Mouse (Mus musculus): ENCODE results near the gene Calcrl. TPM values are rescaled to one million over a fixed set of nuclear protein-coding genes. Genes with fewer than 3 reads are reported as not detected.

Calcrl gene
- polyA plus RNA-seq, 1 experiment from 2014 or later, result 16.5 TPM

DNA sequence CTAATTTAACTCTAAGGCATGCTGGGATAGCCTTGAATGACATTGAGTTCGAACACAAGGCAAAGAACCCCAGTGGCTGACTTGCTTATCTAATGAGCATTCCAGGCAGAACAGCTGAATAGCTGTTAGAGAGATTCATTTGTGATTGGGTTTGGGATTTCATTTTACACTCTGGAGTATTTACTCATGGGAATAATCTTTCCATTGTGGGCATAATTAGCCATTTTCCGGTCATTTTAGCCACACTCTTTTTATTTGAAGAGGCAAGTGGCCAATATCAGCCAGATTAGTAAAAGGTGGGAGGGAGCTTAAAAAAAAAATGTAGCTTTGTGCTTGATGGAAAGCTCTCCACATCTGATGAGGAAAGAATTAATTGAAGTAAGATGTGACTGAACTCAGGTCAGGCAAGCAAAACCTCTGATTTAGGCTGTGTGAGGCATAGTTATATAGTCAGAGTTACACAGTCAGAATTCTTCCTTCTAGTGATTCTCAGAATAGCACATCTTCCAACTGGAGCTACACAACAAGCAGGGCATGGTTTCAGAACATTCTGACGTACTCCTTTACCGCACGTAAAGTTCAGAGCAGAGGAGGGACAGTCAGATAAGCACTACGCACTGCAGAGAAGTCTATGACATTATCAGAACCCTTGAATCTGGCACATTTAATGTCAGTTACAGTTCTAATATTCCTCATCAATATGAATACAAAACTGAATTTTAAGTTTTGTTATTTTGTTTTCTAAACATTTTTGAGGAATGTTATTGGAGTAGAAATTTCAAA is 40.1 kb downstream of the Calcrl start:
- Histone ChIP-seq H3K9me3 (ENCODE audit: control insufficient read depth, low read length) (no peaks in the 10 kb centered on the region), H3K4me1 (ENCODE audit: control insufficient read depth, insufficient read depth, low read length) (peaks cover 4% of the 10 kb centered on the region; the same call in 1 of the 2 replicates), H3K4me2 (no peak overlapping the region), H3K36me3 (ENCODE audit: control insufficient read depth, insufficient read depth, low read length) (no peaks in the 10 kb centered on the region), H3K9ac (ENCODE audit: low read length) (no peak overlapping the region), H3K4me3 (ENCODE audit: low read depth, low read length) (no peak overlapping the region), H3K27me3 (ENCODE audit: control insufficient read depth, insufficient read depth, low read length) (no peaks in the 10 kb centered on the region), H3K27ac (ENCODE audit: low read depth, low read length) (no peak overlapping the region)
- no peak for DNase-seq (ENCODE audit: low spot score, missing footprints)
- no peak for ATAC-seq (ENCODE audit: low FRiP score)
- 85% methylated on average over 6 of the region's 6 CpGs for WGBS

- Histone ChIP-seq H3K4me1 (ENCODE audit: control insufficient read depth, insufficient read depth, low read length) (peaks cover 4% of the 10 kb centered on the region; the same call in 1 of the 2 replicates), H3K27ac (ENCODE audit: low read depth, low read length) (no peak overlapping the region), H3K27me3 (ENCODE audit: control insufficient read depth, insufficient read depth, low read length) (no peaks in the 10 kb centered on the region), H3K4me2 (no peak overlapping the region), H3K9ac (ENCODE audit: low read length) (no peak overlapping the region), H3K36me3 (ENCODE audit: control insufficient read depth, insufficient read depth, low read length) (no peaks in the 10 kb centered on the region), H3K9me3 (ENCODE audit: control insufficient read depth, low read length) (no peaks in the 10 kb centered on the region), H3K4me3 (ENCODE audit: low read depth, low read length) (no peak overlapping the region)
- no peak for ATAC-seq (ENCODE audit: low FRiP score)
- WGBS, result 81% methylated on average over 4 of the region's 4 CpGs
- no peak for DNase-seq (ENCODE audit: low spot score, missing footprints)
Observed at GRCm38 (mm10) chr2:84383828-84384227, 41.4 kb downstream of the Calcrl start.

GRCm38 (mm10) chr2:84382556-84382955 is 42.7 kb downstream of the Calcrl start:
- Histone ChIP-seq H3K27me3 (ENCODE audit: control insufficient read depth, insufficient read depth, low read length) (no peaks in the 10 kb centered on the region), H3K36me3 (ENCODE audit: control insufficient read depth, insufficient read depth, low read length) (no peaks in the 10 kb centered on the region), H3K4me2 (no peak overlapping the region), H3K27ac (ENCODE audit: low read depth, low read length) (no peak overlapping the region), H3K9ac (ENCODE audit: low read length) (no peak overlapping the region), H3K9me3 (ENCODE audit: control insufficient read depth, low read length) (no peaks in the 10 kb centered on the region), H3K4me1 (ENCODE audit: control insufficient read depth, insufficient read depth, low read length) (peaks cover 4% of the 10 kb centered on the region; the same call in 1 of the 2 replicates), H3K4me3 (ENCODE audit: low read depth, low read length) (no peak overlapping the region)
- ATAC-seq (ENCODE audit: low FRiP score) (no peak), DNase-seq (ENCODE audit: low spot score, missing footprints) (no peak)

GRCm38 (mm10) chr2:84381997-84382396 is 43.2 kb downstream of the Calcrl start:
- H3K4me2 ChIP-seq, result no peak overlapping the region
- H3K36me3 ChIP-seq (ENCODE audit: control insufficient read depth, insufficient read depth, low read length), result no peaks in the 10 kb centered on the region
- H3K4me1 ChIP-seq (ENCODE audit: control insufficient read depth, insufficient read depth, low read length), result no peaks in the 10 kb centered on the region
- no peak for ATAC-seq (ENCODE audit: low FRiP score)
- H3K9me3 ChIP-seq (ENCODE audit: control insufficient read depth, low read length), result no peaks in the 10 kb centered on the region
- H3K27ac ChIP-seq (ENCODE audit: low read depth, low read length), result no peak overlapping the region
- WGBS, result 88% methylated on average over 5 of the region's 5 CpGs
- no peaks in the 10 kb centered on the region for H3K27me3 ChIP-seq (ENCODE audit: control insufficient read depth, insufficient read depth, low read length)
- no peak overlapping the region for H3K9ac ChIP-seq (ENCODE audit: low read length)
- H3K4me3 ChIP-seq (ENCODE audit: low read depth, low read length), result no peak overlapping the region
- DNase-seq (ENCODE audit: low spot score, missing footprints), result no peak

DNA sequence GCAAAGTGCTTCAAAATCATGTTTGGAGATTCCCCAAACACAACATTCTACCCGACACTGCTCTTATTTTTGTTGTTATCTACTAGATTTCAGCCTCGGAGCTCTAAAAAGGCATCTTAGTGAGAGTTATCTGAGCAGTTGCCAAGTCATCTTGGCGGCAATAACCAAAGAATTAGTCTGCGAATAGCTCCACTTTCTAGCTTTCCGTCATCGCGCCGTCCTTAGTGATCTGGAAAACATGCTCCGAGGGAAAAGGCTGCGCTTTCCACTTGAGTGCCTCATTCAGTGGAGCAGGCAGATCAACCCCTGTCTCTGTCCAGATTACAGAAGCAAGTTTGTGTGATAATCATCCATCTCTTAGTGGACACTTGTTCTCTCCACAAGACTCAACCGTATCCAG is 44.4 kb downstream of the Calcrl start:
- no peak for DNase-seq (ENCODE audit: low spot score, missing footprints)
- H3K27ac ChIP-seq (ENCODE audit: low read depth, low read length), result no peak overlapping the region
- no peak overlapping the region for H3K4me2 ChIP-seq
- no peaks in the 10 kb centered on the region for H3K36me3 ChIP-seq (ENCODE audit: control insufficient read depth, insufficient read depth, low read length)
- WGBS, result 90% methylated on average over 11 of the region's 11 CpGs
- H3K9me3 ChIP-seq (ENCODE audit: control insufficient read depth, low read length), result no peaks in the 10 kb centered on the region
- H3K27me3 ChIP-seq (ENCODE audit: control insufficient read depth, insufficient read depth, low read length), result no peaks in the 10 kb centered on the region
- no peak for ATAC-seq (ENCODE audit: low FRiP score)
- H3K4me3 ChIP-seq (ENCODE audit: low read depth, low read length), result no peak overlapping the region
- H3K9ac ChIP-seq (ENCODE audit: low read length), result no peak overlapping the region
- no peaks in the 10 kb centered on the region for H3K4me1 ChIP-seq (ENCODE audit: control insufficient read depth, insufficient read depth, low read length)

GRCm38 (mm10) chr2:84378678-84379077 is 46.5 kb downstream of the Calcrl start:
- WGBS, result 88% methylated on average over 5 of the region's 5 CpGs
- H3K9me3 ChIP-seq (ENCODE audit: control insufficient read depth, low read length), result no peaks in the 10 kb centered on the region
- no peak for ATAC-seq (ENCODE audit: low FRiP score)
- no peak overlapping the region for H3K27ac ChIP-seq (ENCODE audit: low read depth, low read length)
- H3K27me3 ChIP-seq (ENCODE audit: control insufficient read depth, insufficient read depth, low read length), result no peaks in the 10 kb centered on the region
- no peaks in the 10 kb centered on the region for H3K36me3 ChIP-seq (ENCODE audit: control insufficient read depth, insufficient read depth, low read length)
- H3K9ac ChIP-seq (ENCODE audit: low read length), result no peak overlapping the region
- no peak for DNase-seq (ENCODE audit: low spot score, missing footprints)
- H3K4me1 ChIP-seq (ENCODE audit: control insufficient read depth, insufficient read depth, low read length), result no peaks in the 10 kb centered on the region
- H3K4me3 ChIP-seq (ENCODE audit: low read depth, low read length), result no peak overlapping the region
- H3K4me2 ChIP-seq, result no peak overlapping the region

DNA sequence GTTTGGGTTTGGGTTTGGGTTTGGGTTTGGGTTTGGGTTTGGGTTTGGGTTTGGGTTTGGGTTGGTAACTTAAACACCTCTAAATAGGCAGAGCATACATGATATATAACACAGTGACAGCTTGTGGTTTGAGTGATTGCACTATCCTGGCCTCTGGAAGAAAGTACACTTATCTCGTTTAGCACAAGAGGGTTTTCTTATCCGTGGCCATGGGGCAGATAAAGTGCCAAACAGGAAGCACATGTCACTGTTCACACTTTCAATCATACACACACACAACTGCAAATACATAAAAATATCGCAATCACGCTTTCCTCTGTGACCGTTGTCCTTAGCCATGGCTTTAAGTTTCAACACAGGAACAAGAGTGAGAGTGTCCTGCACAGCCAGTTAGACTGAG is 56.0 kb downstream of the Calcrl start:
- no peaks in the 10 kb centered on the region for H3K36me3 ChIP-seq (ENCODE audit: control insufficient read depth, insufficient read depth, low read length)
- H3K27me3 ChIP-seq (ENCODE audit: control insufficient read depth, insufficient read depth, low read length), result no peaks in the 10 kb centered on the region
- H3K9me3 ChIP-seq (ENCODE audit: control insufficient read depth, low read length), result no peaks in the 10 kb centered on the region
- H3K4me1 ChIP-seq (ENCODE audit: control insufficient read depth, insufficient read depth, low read length), result no peaks in the 10 kb centered on the region
- ATAC-seq (ENCODE audit: low FRiP score) (no peak), DNase-seq (ENCODE audit: low spot score, missing footprints) (no peak)
- H3K4me2 ChIP-seq, result no peak overlapping the region
- 84% methylated on average over 5 of the region's 5 CpGs for WGBS
- no peak overlapping the region for H3K9ac ChIP-seq (ENCODE audit: low read length)
- H3K4me3 ChIP-seq (ENCODE audit: low read depth, low read length), result no peak overlapping the region
- H3K27ac ChIP-seq (ENCODE audit: low read depth, low read length), result no peak overlapping the region

GRCm38 (mm10) chr2:84366742-84367141 is 58.5 kb downstream of the Calcrl start:
- H3K27me3 ChIP-seq (ENCODE audit: control insufficient read depth, insufficient read depth, low read length), result no peaks in the 10 kb centered on the region
- H3K9me3 ChIP-seq (ENCODE audit: control insufficient read depth, low read length), result no peaks in the 10 kb centered on the region
- H3K27ac ChIP-seq (ENCODE audit: low read depth, low read length), result no peak overlapping the region
- ATAC-seq (ENCODE audit: low FRiP score), result no peak
- no peak overlapping the region for H3K9ac ChIP-seq (ENCODE audit: low read length)
- DNase-seq (ENCODE audit: low spot score, missing footprints), result no peak
- H3K4me1 ChIP-seq (ENCODE audit: control insufficient read depth, insufficient read depth, low read length), result no peaks in the 10 kb centered on the region
- H3K36me3 ChIP-seq (ENCODE audit: control insufficient read depth, insufficient read depth, low read length), result no peaks in the 10 kb centered on the region
- no peak overlapping the region for H3K4me2 ChIP-seq
- H3K4me3 ChIP-seq (ENCODE audit: low read depth, low read length), result no peak overlapping the region

GRCm38 (mm10) chr2:84365266-84365665 is 59.9 kb downstream of the Calcrl start:
- no peak for ATAC-seq (ENCODE audit: low FRiP score)
- WGBS, result 87% methylated on average over 3 of the region's 3 CpGs
- no peak overlapping the region for H3K4me3 ChIP-seq (ENCODE audit: low read depth, low read length)

More at GRCm38 (mm10) chr2:84365266-84365665, 59.9 kb downstream of the Calcrl start:
- Histone ChIP-seq H3K9ac (ENCODE audit: low read length) (no peak overlapping the region), H3K9me3 (ENCODE audit: control insufficient read depth, low read length) (no peaks in the 10 kb centered on the region), H3K27ac (ENCODE audit: low read depth, low read length) (no peak overlapping the region), H3K4me1 (ENCODE audit: control insufficient read depth, insufficient read depth, low read length) (no peaks in the 10 kb centered on the region), H3K27me3 (ENCODE audit: control insufficient read depth, insufficient read depth, low read length) (no peaks in the 10 kb centered on the region), H3K4me2 (no peak overlapping the region), H3K36me3 (ENCODE audit: control insufficient read depth, insufficient read depth, low read length) (no peaks in the 10 kb centered on the region)
- DNase-seq (ENCODE audit: low spot score, missing footprints), result no peak
